Mouse (Mus musculus): Measurements from ENCODE around the gene Osr1. TPM values are rescaled to one million over a fixed set of nuclear protein-coding genes. Genes with fewer than 3 reads are reported as not detected.

Gene Osr1
- polyA plus RNA-seq (2014; fragmentation: Illumina TruSeq; extraction: RNeasy Lipid Tissue Mini Kit (QIAGEN cat#74804); ENCODE audit: low read depth, low replicate concordance): not detected

GRCm38 (mm10) chr12:9569971-9570370, at the start of gene Osr1:
TSS of gene Osr1 (plus strand) at chr12:9570116.

